Mouse (Mus musculus) heart, embryonic 12.5 days (tissue): ENCODE measurements at regions not wholly inside any gene's neighbourhood (a gene's known extent, or its start where the extent isn't known, plus 50 kb on each side); places are given as distances from the start of the nearest gene placed in this dataset.
A peak's percentile ranks its signal among the peaks of the same experiment; 100 is the strongest.

Experiments used
- ATAC-seq: fragments of 200-750 bp; cut with Nextera tagmentation; 2 replicates; pipeline ENCODE4 v1.8.0; 2017; ENCODE audit warnings: moderate TSS enrichment, moderate library complexity; ENCODE audit not compliant: insufficient number of reproducible peaks, low FRiP score
- H3K27ac ChIP-seq: fragments of 300-500 bp; sonication (generic); 2 replicates; pipeline ENCODE4 v1.5.1; 2016; ENCODE audit warnings: mild to moderate bottlenecking, moderate library complexity; ENCODE audit not compliant: poor library complexity, severe bottlenecking
- H3K27me3 ChIP-seq: fragments of 300-500 bp; sonication (generic); replicated peaks from 2 replicates; pipeline ENCODE4 v1.6.1; 2016; ENCODE audit warnings: mild to moderate bottlenecking, moderate library complexity
- H3K36me3 ChIP-seq: fragments of 300-500 bp; sonication (generic); 2 replicates; pipeline ENCODE4 v1.6.1; 2016; ENCODE audit warnings: mild to moderate bottlenecking, moderate library complexity
- H3K4me1 ChIP-seq: fragments of 300-500 bp; sonication (generic); replicated peaks from 2 replicates; pipeline ENCODE4 v1.6.1; 2016; ENCODE audit warnings: mild to moderate bottlenecking
- H3K4me2 ChIP-seq: fragments of 300-500 bp; sonication (generic); 2 replicates; pipeline ENCODE4 v1.6.1; 2016; ENCODE audit warnings: mild to moderate bottlenecking, moderate library complexity
- H3K4me3 ChIP-seq: fragments of 300-500 bp; sonication (generic); 2 replicates; pipeline ENCODE4 v1.5.1; 2016; ENCODE audit warnings: mild to moderate bottlenecking
- H3K9ac ChIP-seq: fragments of 300-500 bp; sonication (generic); 2 replicates; pipeline ENCODE4 v1.6.1; 2016; ENCODE audit warnings: mild to moderate bottlenecking, moderate library complexity
- H3K9me3 ChIP-seq: fragments of 300-500 bp; sonication (generic); replicated peaks from 2 replicates; pipeline ENCODE4 v1.6.1; 2016; ENCODE audit warnings: mild to moderate bottlenecking, moderate library complexity
- WGBS: fragments of 180-500 bp; shearing (Covaris S2); methylation state at CpG from one replicate; pipeline ENCODE4 v1.1.7; 2016; 5-methylcytosine and 5-hydroxymethylcytosine counted together

DNA sequence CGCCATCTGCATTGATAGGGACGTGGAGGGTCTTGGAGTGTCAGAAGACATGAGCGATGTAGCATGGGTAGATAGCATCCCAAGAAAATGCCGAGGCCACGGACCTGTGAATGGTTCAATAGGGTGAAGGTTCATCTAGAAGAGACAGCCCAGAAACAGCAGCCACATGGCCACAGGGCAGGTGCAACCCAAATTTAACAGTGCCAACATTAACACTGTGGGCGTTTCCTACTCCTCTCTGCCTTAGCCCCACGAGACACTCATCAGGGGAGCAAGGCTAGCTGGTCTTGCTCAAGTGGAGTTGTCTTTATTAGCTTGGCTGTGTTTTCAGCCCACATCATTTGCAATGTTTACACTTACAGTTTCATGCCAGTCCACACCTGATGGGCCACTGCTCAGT lies 310.7 kb downstream of the Plpp3 start:
- H3K27me3 ChIP-seq, result peaks cover 16% of the 10 kb centered on the region
- no peak overlapping the region for H3K27ac ChIP-seq
- H3K4me2 ChIP-seq, result no peak overlapping the region
- no peaks in the 10 kb centered on the region for H3K36me3 ChIP-seq
- ATAC-seq, result no peak
- no peaks in the 10 kb centered on the region for H3K9me3 ChIP-seq
- H3K9ac ChIP-seq, result no peak overlapping the region
- H3K4me1 ChIP-seq, result peaks cover 16% of the 10 kb centered on the region
- WGBS, result 93% methylated on average over 7 of the region's 7 CpGs
- no peak overlapping the region for H3K4me3 ChIP-seq

DNA sequence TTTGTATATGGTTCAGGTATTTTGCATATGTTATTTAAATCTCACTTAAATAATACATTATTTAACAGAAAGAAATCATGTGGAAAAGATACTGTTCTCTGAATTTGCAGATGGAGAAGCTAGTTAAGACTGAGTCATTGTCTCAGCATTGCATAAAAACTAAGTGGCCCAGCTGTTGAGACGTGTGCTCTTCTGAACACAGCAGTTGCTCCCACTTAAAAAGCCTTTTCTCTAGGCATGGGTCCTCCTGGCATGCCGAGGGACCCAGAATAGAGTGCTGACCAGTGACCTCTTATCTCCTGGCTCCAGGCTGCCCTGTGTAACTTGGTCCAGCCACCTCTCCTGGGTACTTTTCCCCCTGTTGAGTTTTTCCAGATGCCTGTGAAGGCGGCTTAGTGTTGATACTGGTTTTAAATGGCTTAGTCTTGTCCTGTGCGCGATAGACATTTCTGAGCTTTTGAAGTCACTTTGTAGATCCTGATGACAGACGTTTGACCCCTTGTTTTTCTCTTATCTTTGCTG lies 312.2 kb downstream of the Plpp3 start:
- ATAC-seq, result peak; percentile 57; the same call in 1 of the 2 replicates
- Histone ChIP-seq H3K27me3 (peaks cover 17% of the 10 kb centered on the region), H3K9ac (no peak overlapping the region), H3K27ac (no peak overlapping the region), H3K4me2 (no peak overlapping the region), H3K36me3 (no peaks in the 10 kb centered on the region), H3K9me3 (no peaks in the 10 kb centered on the region), H3K4me3 (no peak overlapping the region), H3K4me1 (peaks cover 16% of the 10 kb centered on the region)
- WGBS, result 14% methylated on average over 6 of the region's 6 CpGs

DNA sequence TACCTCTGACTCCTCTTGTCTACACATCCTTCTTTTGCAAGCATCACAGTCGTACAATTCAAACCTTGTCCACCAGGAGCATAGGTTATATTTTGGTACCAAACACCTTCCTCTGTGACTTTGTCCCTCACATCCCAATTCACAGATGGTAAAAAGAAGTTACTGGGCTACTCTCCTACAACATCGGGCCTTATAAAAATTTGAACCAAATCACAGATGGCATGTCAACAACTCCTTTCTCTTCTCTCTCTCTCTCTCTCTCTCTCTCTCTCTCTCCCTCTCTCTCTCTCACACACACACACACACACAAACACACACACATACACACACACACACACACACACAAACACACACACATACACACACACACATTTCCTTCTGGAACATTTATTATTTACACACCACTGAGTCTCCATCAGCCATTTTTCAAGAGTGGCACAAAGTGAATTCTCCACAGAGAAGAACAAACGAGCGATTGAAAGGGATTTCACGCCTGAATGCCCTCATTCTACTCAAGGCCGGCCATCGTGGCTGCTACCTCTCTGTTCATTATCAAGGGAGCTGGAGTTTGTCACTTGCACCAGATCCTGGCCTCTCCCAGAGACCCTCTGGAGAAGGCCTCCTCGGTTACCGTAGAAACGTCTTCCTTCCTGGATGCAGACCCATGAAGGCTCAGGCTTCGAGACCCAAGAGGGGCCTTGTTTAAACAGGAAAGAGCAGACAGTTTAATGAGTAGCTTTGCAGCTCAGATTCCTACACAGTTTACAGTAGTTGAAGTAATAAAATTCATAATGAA lies 314.7 kb upstream of the Gm12728 start:
- H3K4me2 ChIP-seq, result no peak overlapping the region
- no peak overlapping the region for H3K9ac ChIP-seq
- no peaks in the 10 kb centered on the region for H3K9me3 ChIP-seq
- peaks cover 9% of the 10 kb centered on the region for H3K27me3 ChIP-seq
- H3K36me3 ChIP-seq, result no peaks in the 10 kb centered on the region
- ATAC-seq, result no peak
- WGBS, result 35% methylated on average over 11 of the region's 11 CpGs
- peaks cover 10% of the 10 kb centered on the region; the same call in 1 of the 2 replicates for H3K4me1 ChIP-seq
- no peak overlapping the region for H3K4me3 ChIP-seq
- no peak overlapping the region for H3K27ac ChIP-seq

DNA sequence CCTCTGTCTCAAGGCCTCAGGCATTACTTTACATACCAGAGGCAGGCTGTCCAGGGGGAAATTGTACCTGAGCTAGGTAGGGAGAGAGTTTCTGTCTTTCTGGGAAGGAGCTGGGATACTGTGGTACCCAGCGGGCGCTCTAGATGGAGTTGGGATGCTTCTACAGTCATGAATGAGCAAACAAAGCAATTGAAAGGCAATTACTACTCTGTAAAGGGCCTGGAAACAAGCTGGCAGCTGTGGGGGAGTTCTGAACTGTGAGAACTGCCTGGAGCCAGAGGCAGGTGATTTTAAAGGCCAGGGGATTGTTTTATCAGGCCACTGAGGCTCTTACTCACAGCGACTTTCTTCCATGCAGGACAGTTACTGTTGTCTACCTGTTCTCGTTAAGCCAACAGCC lies 313.3 kb upstream of the Gm12728 start:
- H3K36me3 ChIP-seq, result no peaks in the 10 kb centered on the region
- no peak overlapping the region for H3K27ac ChIP-seq
- H3K9me3 ChIP-seq, result no peaks in the 10 kb centered on the region
- H3K27me3 ChIP-seq, result peaks cover 8% of the 10 kb centered on the region; the same call in 1 of the 2 replicates
- 79% methylated on average over 4 of the region's 4 CpGs for WGBS
- no peak overlapping the region for H3K4me3 ChIP-seq
- H3K9ac ChIP-seq, result no peak overlapping the region
- H3K4me1 ChIP-seq, result 0 out of 2 replicates have a peak, but pooled peaks cover 4% of the 10 kb centered on the region
- no peak for ATAC-seq
- H3K4me2 ChIP-seq, result no peak overlapping the region

GRCm38 (mm10) chr4:105486376-105486775 lies 303.3 kb upstream of the Gm12728 start:
- H3K4me1 ChIP-seq, result no peaks in the 10 kb centered on the region
- H3K4me2 ChIP-seq, result no peak overlapping the region
- no peak for ATAC-seq
- H3K27me3 ChIP-seq, result no peaks in the 10 kb centered on the region
- H3K4me3 ChIP-seq, result no peak overlapping the region
- no peak overlapping the region for H3K9ac ChIP-seq
- no peaks in the 10 kb centered on the region for H3K9me3 ChIP-seq
- 76% methylated on average over 1 of the region's 1 CpGs for WGBS
- no peaks in the 10 kb centered on the region for H3K36me3 ChIP-seq
- H3K27ac ChIP-seq, result no peak overlapping the region

- 70% methylated on average over 2 of the region's 2 CpGs for WGBS
- no peak for ATAC-seq
- no peak overlapping the region for H3K9ac ChIP-seq
Observed at GRCm38 (mm10) chr4:105496176-105496575, 293.5 kb upstream of the Gm12728 start.

GRCm38 (mm10) chr4:105506190-105506589 lies 283.5 kb upstream of the Gm12728 start:
- H3K27ac ChIP-seq, result no peak overlapping the region
- H3K27me3 ChIP-seq, result no peaks in the 10 kb centered on the region
- no peak overlapping the region for H3K4me3 ChIP-seq
- 52% methylated on average over 2 of the region's 2 CpGs for whole genome bisulfite sequencing
- H3K4me2 ChIP-seq, result no peak overlapping the region
- no peaks in the 10 kb centered on the region for H3K36me3 ChIP-seq
- no peaks in the 10 kb centered on the region; the same call in 1 of the 2 replicates for H3K4me1 ChIP-seq
- ATAC-seq, result no peak
- H3K9ac ChIP-seq, result no peak overlapping the region
- no peaks in the 10 kb centered on the region; the same call in 1 of the 2 replicates for H3K9me3 ChIP-seq

More at GRCm38 (mm10) chr4:105496176-105496575, 293.5 kb upstream of the Gm12728 start:
- no peak overlapping the region for H3K4me2 ChIP-seq
- H3K9me3 ChIP-seq, result no peaks in the 10 kb centered on the region
- H3K36me3 ChIP-seq, result no peaks in the 10 kb centered on the region
- no peak overlapping the region for H3K27ac ChIP-seq
- H3K4me1 ChIP-seq, result no peaks in the 10 kb centered on the region
- no peak overlapping the region for H3K4me3 ChIP-seq
- no peaks in the 10 kb centered on the region for H3K27me3 ChIP-seq

- no peaks in the 10 kb centered on the region; the same call in 1 of the 2 replicates for H3K9me3 ChIP-seq
- ATAC-seq, result no peak
- H3K4me3 ChIP-seq, result no peak overlapping the region
- no peak overlapping the region for H3K27ac ChIP-seq
- no peaks in the 10 kb centered on the region for H3K36me3 ChIP-seq
- no peaks in the 10 kb centered on the region for H3K27me3 ChIP-seq
- no peaks in the 10 kb centered on the region; the same call in 1 of the 2 replicates for H3K4me1 ChIP-seq
- 78% methylated on average over 7 of the region's 7 CpGs for WGBS
- H3K9ac ChIP-seq, result no peak overlapping the region
- no peak overlapping the region for H3K4me2 ChIP-seq
Observed at GRCm38 (mm10) chr4:105507221-105507620, 282.4 kb upstream of the Gm12728 start.

DNA sequence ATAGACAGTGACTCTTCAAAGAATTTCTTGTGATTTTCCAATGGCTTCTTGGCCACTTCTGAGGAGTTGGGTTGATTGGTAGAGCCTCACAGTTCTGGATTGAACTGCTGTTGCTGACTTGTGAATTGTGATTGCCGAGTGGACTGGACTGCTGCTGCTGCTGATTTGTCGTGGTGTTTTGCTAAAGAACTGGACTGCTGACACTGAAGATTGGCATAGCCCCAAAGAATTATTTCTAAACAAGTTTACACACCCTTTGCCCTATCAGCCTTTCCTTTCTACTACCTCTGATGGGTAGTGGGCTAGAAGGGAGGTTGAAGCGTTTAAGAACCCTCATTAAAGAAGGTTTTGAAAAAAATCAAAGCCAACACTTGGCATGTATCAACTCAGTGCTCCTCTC lies 280.6 kb upstream of the Gm12728 start:
- no peak overlapping the region for H3K9ac ChIP-seq
- H3K4me3 ChIP-seq, result no peak overlapping the region
- WGBS, result 81% methylated on average over 3 of the region's 3 CpGs
- no peak for ATAC-seq
- no peak overlapping the region for H3K4me2 ChIP-seq
- no peaks in the 10 kb centered on the region; the same call in 1 of the 2 replicates for H3K4me1 ChIP-seq
- no peaks in the 10 kb centered on the region for H3K36me3 ChIP-seq
- no peak overlapping the region for H3K27ac ChIP-seq
- H3K27me3 ChIP-seq, result no peaks in the 10 kb centered on the region
- no peaks in the 10 kb centered on the region; the same call in 1 of the 2 replicates for H3K9me3 ChIP-seq

- no peak overlapping the region for H3K9ac ChIP-seq
- H3K27me3 ChIP-seq, result no peaks in the 10 kb centered on the region
- H3K27ac ChIP-seq, result no peak overlapping the region
- ATAC-seq, result no peak
- no peaks in the 10 kb centered on the region; the same call in 1 of the 2 replicates for H3K4me1 ChIP-seq
- H3K36me3 ChIP-seq, result no peaks in the 10 kb centered on the region
- no peaks in the 10 kb centered on the region; the same call in 1 of the 2 replicates for H3K9me3 ChIP-seq
- H3K4me2 ChIP-seq, result no peak overlapping the region
- 66% methylated on average over 1 of the region's 1 CpGs for WGBS
- H3K4me3 ChIP-seq, result no peak overlapping the region
Observed at GRCm38 (mm10) chr4:105510406-105510805, 279.3 kb upstream of the Gm12728 start.

DNA sequence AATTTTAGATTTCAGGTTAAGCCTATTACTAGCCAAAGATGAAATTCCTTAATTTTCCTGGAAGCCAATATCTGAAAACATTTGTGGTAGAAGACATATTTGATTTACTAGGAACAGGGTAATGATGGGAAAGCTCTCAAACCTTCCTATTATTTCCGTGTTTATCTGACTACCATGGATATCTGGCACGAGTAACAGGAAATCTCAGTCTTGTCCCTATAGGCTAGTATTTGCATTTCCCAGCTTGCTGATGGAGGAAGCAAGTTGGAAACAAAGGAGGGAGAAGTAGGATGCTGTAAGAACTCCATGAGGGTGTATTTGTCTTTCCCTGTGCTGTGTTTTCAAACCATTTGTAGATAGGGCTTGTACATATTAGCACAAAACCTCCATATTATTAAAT lies 264.5 kb upstream of the Gm12728 start:
- H3K4me2 ChIP-seq, result no peak overlapping the region
- ATAC-seq, result no peak
- 50% methylated on average over 2 of the region's 2 CpGs for WGBS
- no peak overlapping the region for H3K4me3 ChIP-seq
- H3K4me1 ChIP-seq, result no peaks in the 10 kb centered on the region
- no peak overlapping the region for H3K9ac ChIP-seq
- no peaks in the 10 kb centered on the region for H3K9me3 ChIP-seq
- no peaks in the 10 kb centered on the region for H3K27me3 ChIP-seq
- no peak overlapping the region for H3K27ac ChIP-seq
- H3K36me3 ChIP-seq, result no peaks in the 10 kb centered on the region
